Mouse (Mus musculus) G1E (cell line): ENCODE results near the gene Rnf10. TPM values are rescaled to one million over a fixed set of nuclear protein-coding genes. Genes with fewer than 3 reads are reported as not detected.

ENCODE experiments used
- ATAC-seq: 2 replicates; pipeline ENCODE4 v1.8.0; 2016; ENCODE audit warnings: mild to moderate bottlenecking; ENCODE audit not compliant: insufficient number of reproducible peaks, poor library complexity, low FRiP score, severe bottlenecking; ENCODE audit errors: extremely low read depth
- DNase-seq: peaks from one replicate; pipeline ENCODE4 v3.0.0; 2012; ENCODE audit warnings: low spot score
- H3K27me3 ChIP-seq: 2 replicates; pipeline ENCODE4 v1.6.1; 2012; ENCODE audit warnings: mild to moderate bottlenecking, low read length, inconsistent platforms; ENCODE audit not compliant: insufficient read depth
- H3K36me3 ChIP-seq: replicated peaks from 2 replicates; pipeline ENCODE3; 2012; ENCODE audit warnings: mild to moderate bottlenecking, inconsistent platforms
- H3K4me1 ChIP-seq: 2 replicates; pipeline ENCODE4 v1.6.1; 2012; ENCODE audit warnings: low read depth, low read length, inconsistent platforms, mixed read lengths; ENCODE audit not compliant: insufficient read depth
- H3K4me3 ChIP-seq: 2 replicates; pipeline ENCODE4 v1.5.1; 2012; ENCODE audit warnings: low read depth, mild to moderate bottlenecking, inconsistent platforms, low read length, moderate library complexity, mixed read lengths
- H3K9me3 ChIP-seq: replicated peaks from 2 replicates; pipeline ENCODE4 v1.6.1; 2012; ENCODE audit warnings: inconsistent platforms
- CTCF ChIP-seq: IDR thresholded peaks from 2 replicates; pipeline ENCODE4 v1.5.1; 2012; ENCODE audit warnings: low read depth, low read length, inconsistent platforms, mixed read lengths
- GATA1 ChIP-seq: IDR thresholded peaks from 2 replicates; pipeline ENCODE4 v1.6.1; 2012; ENCODE audit warnings: borderline replicate concordance, low read length, inconsistent platforms, mixed read lengths
- GATA2 ChIP-seq: IDR thresholded peaks from 2 replicates; pipeline ENCODE4 v1.6.1; 2012; ENCODE audit warnings: low read depth, low read length, inconsistent platforms, borderline replicate concordance
- POLR2AphosphoS5 ChIP-seq: IDR thresholded peaks from 2 replicates; pipeline ENCODE4 v1.6.1; 2012; ENCODE audit warnings: low read depth, low read length, inconsistent platforms; ENCODE audit not compliant: insufficient replicate concordance
- TAL1 ChIP-seq: conservative IDR thresholded peaks from 2 replicates; pipeline ENCODE4 v1.6.1; 2012; ENCODE audit warnings: low read depth, low read length, inconsistent platforms, mixed read lengths
- polyA plus RNA-seq: library from polyadenylated mRNA; stranded (reverse); fragments of >175 nt; gene quantifications from 2 replicates; pipeline ENCODE4 v1.2.3, GENCODE M21; 2012
- total RNA-seq, 2 experiments: library from RNA; stranded (forward) in 1 of 2; stranded (reverse) in 1 of 2; fragments of 200-1000 nt in 1 of 2; fragments of >200 nt in 1 of 2; fragmentation: Nextera tagmentation in 1 of 2; gene quantifications; 2 replicates each; pipeline ENCODE4 v1.2.3; 2014 to 2017

Rnf10 gene
- total and polyA plus RNA-seq, 3 experiments: 56.9 to 202 (median 87.3) TPM

DNA sequence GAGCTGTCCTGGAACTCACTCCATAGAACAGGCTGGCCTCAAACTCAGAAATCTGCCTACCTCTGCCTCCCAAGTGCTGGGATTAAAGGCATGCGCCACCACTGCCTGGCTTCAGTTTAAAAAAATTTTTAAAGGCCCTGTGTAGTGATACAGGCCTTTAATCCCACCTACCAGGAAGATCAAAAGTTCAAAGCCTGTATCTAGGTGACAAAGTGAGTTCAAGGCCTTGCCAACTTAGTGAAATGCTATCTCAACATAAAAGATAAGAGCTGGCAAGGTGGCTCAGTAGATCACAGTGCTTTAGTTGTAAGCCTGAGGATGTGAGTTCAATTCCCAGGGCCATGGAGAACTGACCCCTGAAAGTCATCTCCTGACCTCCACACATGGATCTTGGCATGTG, 5.4 kb upstream of the Rnf10 start:
- H3K36me3 ChIP-seq: peaks cover 16% of the 10 kb centered on the region
- no peak overlapping the region for H3K4me3 ChIP-seq
- DNase-seq: no peak
- no peak for TF ChIP-seq GATA2
- no peak for TF ChIP-seq GATA1
- no peak for TF ChIP-seq POLR2AphosphoS5
- TF ChIP-seq CTCF: no peak
- TF ChIP-seq TAL1: no peak
- ATAC-seq: no peak
- H3K27me3 ChIP-seq: no peaks in the 10 kb centered on the region
- peaks cover 55% of the 10 kb centered on the region for H3K4me1 ChIP-seq
- H3K9me3 ChIP-seq: peaks cover 3% of the 10 kb centered on the region; the same call in 1 of the 2 replicates

- TF ChIP-seq GATA2 (no peak), CTCF (0 out of 2 replicates have a peak, but pooled peaks have one; percentile 16)
- Histone ChIP-seq H3K9me3 (peaks cover 3% of the 10 kb centered on the region; the same call in 1 of the 2 replicates), H3K36me3 (peaks cover 3% of the 10 kb centered on the region), H3K27me3 (no peaks in the 10 kb centered on the region), H3K4me1 (peaks cover 39% of the 10 kb centered on the region), H3K4me3 (no peak overlapping the region)
- DNase-seq: no peak
- no peak for ATAC-seq
Measured at GRCm38 (mm10) chr5:115275998-115276397, 3.3 kb upstream of the Rnf10 start.

DNA sequence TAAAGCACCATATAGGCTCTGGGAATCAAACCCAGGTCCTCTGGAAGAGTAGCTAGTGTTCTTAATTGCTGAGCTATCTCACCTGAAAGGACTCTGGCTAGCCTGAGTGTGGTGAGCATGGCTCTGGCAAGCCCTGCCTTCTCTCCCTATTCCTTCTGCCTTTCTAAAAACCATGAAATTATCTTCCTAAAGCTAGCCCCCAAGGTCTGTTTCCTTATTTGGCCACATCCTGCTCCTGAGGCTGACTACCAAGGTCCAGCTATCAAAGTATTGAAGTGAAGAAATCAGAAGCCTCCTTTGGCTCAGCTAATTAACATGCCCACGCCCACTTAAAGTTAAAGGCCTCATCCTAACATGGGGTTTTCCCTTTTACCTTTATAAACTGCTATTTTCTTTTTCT, 2.1 kb upstream of the Rnf10 start:
- Histone ChIP-seq H3K27me3 (no peaks in the 10 kb centered on the region), H3K4me1 (peaks cover 41% of the 10 kb centered on the region), H3K4me3 (no peak overlapping the region), H3K36me3 (peaks cover 12% of the 10 kb centered on the region), H3K9me3 (peaks cover 3% of the 10 kb centered on the region; the same call in 1 of the 2 replicates)
- DNase-seq (no peak), ATAC-seq (no peak)
- TF ChIP-seq GATA2 (no peak), GATA1 (no peak)

GRCm38 (mm10) chr5:115274353-115274752, 1.7 kb upstream of the Rnf10 start:
- DNase-seq (no peak), ATAC-seq (no peak)
- peaks cover 45% of the 10 kb centered on the region for H3K4me1 ChIP-seq
- H3K9me3 ChIP-seq: peaks cover 3% of the 10 kb centered on the region; the same call in 1 of the 2 replicates
- H3K36me3 ChIP-seq: peaks cover 16% of the 10 kb centered on the region
- H3K27me3 ChIP-seq: no peaks in the 10 kb centered on the region
- no peak overlapping the region for H3K4me3 ChIP-seq
- TF ChIP-seq POLR2AphosphoS5: no peak

DNA sequence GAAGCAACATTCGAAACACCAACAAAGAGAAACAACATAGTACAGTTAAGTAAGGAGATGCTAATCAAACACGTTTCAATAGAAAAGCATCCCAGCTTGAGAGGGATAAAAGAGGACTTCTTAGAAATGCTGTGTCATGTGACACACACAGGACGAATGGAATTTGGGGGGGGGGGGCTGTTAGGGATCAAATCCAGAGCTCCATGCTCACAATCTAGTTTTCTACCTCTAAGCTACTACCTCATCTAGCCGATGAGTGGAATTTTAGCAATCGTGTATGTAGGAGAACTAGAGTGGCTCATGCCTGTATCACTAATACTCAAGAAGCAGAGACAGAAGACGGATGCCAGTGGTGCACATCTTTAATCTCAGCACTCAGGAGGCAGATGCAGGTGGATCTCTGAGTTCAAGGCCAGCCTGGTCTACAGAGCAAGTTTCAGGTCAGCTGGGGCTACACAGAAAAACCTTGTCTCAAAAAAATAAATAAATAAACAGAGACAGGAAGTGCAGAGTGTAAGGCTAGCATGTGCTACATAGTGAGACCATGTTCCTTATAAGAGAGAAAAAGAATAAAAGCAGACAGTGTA, 944 bp upstream of the Rnf10 start:
- Histone ChIP-seq H3K27me3 (no peaks in the 10 kb centered on the region), H3K4me3 (peak overlapping the region; percentile 87; the same call in 1 of the 2 replicates), H3K9me3 (peaks cover 3% of the 10 kb centered on the region; the same call in 1 of the 2 replicates), H3K36me3 (peaks cover 23% of the 10 kb centered on the region), H3K4me1 (peaks cover 50% of the 10 kb centered on the region)
- no peak for DNase-seq
- no peak for ATAC-seq
- TF ChIP-seq TAL1 (no peak), GATA2 (no peak), CTCF (no peak), POLR2AphosphoS5 (no peak), GATA1 (no peak)

GRCm38 (mm10) chr5:115271931-115272811, 527 bp downstream of the Rnf10 start:
- DNase-seq (peak; percentile 32), ATAC-seq (no peak)
- peaks cover 3% of the 10 kb centered on the region; the same call in 1 of the 2 replicates for H3K9me3 ChIP-seq
- TF ChIP-seq CTCF: no peak
- TF ChIP-seq GATA1: no peak
- TF ChIP-seq GATA2: no peak
- TF ChIP-seq TAL1: no peak
- no peak for TF ChIP-seq POLR2AphosphoS5
- H3K27me3 ChIP-seq: no peaks in the 10 kb centered on the region
- peaks cover 33% of the 10 kb centered on the region for H3K36me3 ChIP-seq
- peaks cover 61% of the 10 kb centered on the region for H3K4me1 ChIP-seq
- H3K4me3 ChIP-seq: peak overlapping the region; percentile 87
